Mouse (Mus musculus): ENCODE data around the gene Psen1.

The Psen1 gene

DNA sequence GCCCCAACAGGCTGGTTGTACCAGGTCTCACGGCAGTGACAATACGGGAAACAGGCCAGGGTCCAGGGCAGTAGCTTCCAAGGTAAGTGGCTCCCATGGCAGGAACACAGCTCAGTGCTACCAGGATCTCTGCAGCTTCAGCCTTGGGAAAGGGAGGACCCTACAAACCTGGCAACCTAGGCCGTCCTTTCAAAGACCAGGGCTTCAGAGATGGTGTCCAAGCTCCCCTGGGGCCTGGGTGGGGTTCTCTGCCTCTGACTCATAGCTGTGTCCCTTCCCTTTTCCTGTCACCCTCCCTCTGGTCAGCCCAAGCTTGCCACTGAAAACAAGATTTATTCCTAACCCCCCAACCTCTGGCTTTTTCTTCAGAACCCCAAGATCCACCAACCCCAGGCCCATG is 92.2 kb downstream of the Psen1 start:
- DNase-seq, result no peak

DNA sequence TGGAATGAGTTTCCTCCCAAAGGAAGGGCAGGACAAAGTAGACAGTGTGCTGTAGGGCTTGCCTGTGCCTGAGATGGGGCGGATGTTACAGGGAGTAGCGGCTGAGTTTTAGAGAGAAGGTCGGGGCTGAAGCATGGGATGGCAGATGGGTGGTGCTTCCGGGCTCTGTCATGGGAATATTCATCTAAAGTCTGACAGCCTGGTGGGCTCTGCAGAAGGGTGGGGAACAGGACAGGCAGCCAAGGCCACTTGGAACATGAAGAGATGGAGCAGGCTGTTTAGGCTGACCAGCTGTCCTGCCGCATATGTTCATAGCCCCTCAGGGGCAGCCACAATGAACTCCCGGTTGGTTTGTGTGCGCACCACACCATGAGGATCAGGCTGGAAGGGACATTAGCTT is 93.3 kb downstream of the Psen1 start:
- no peak for DNase-seq

DNA sequence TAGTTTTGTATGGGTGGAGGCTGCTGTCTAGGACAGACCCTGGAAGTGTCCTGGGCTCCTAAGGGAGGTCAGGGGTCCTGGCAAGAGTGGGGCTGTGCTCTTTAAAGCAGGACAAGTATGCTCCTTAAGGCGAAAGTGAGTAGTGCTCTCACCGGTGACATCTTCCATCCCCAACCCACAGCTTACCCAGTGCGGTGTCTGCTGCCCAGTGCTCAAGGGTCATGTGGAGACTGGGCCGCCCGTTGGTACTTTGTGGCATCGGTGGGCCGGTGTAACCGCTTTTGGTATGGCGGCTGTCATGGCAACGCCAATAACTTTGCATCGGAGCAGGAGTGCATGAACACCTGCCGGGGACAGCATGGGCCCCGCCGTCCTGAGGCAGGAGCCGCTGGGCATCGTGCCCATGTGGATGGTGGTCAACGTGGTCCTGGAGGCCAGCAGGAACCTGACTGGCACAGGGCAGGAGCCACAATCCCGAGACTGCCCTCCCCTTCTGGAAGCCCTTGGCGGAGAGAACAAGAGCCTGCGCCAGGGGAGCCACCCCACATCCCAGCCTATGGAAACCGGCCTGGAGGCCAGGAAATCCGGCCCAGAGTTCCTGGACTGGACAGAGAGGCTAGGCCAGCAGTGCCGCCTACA is 93.8 kb downstream of the Psen1 start:
- DNase-seq, result no peak

GRCm38 (mm10) chr12:83782669-83783068 is 94.7 kb downstream of the Psen1 start:
- no peak for DNase-seq
